Mouse (Mus musculus) MEL (cell line): ENCODE measurements around the gene Kcne4. TPM values are rescaled to one million over a fixed set of nuclear protein-coding genes. Genes with fewer than 3 reads are reported as not detected.

Source experiments
- DNase-seq: peaks from one replicate; pipeline ENCODE4 v3.0.0; 2011; ENCODE audit warnings: low read depth, low spot score
- H3K27ac ChIP-seq: 2 replicates; pipeline ENCODE4 v1.5.1; 2012; ENCODE audit warnings: low read depth, mild to moderate bottlenecking, control low read depth, low read length, moderate library complexity; ENCODE audit not compliant: control insufficient read depth
- H3K27me3 ChIP-seq, 2 experiments: fragments of 150-350 bp in 1 of 2; sonication (generic) in 1 of 2; 2 replicates each; pipeline ENCODE4 v1.6.1; 2012; ENCODE audit warnings: low read length in 2 of 2, mild to moderate bottlenecking in 2 of 2, improper control_type of control experiment in 1 of 2, moderate library complexity in 1 of 2; ENCODE audit not compliant: insufficient read depth in 2 of 2, control insufficient read depth in 1 of 2
- H3K36me3 ChIP-seq, 2 experiments: 2 replicates each; pipeline ENCODE4 v1.6.1; 2012 to 2014; ENCODE audit warnings: low read length in 2 of 2, improper control_type of control experiment in 1 of 2, inconsistent platforms in 1 of 2, mild to moderate bottlenecking in 1 of 2; ENCODE audit not compliant: insufficient read depth in 2 of 2, control insufficient read depth in 1 of 2
- H3K4me1 ChIP-seq, 2 experiments: fragments of 150-350 bp in 1 of 2; sonication (generic) in 1 of 2; 2 replicates each; pipeline ENCODE4 v1.6.1; 2012; ENCODE audit warnings: low read length in 2 of 2, improper control_type of control experiment in 1 of 2, mild to moderate bottlenecking in 1 of 2; ENCODE audit not compliant: insufficient read depth in 2 of 2, control insufficient read depth in 1 of 2
- H3K4me3 ChIP-seq, 2 experiments: fragments of 150-350 bp in 1 of 2; sonication (generic) in 1 of 2; 2 replicates each; pipeline ENCODE4 v1.5.1; 2012; ENCODE audit warnings: low read depth in 2 of 2, low read length in 2 of 2, mild to moderate bottlenecking in 2 of 2, moderate library complexity in 2 of 2, control low read depth in 1 of 2, improper control_type of control experiment in 1 of 2; ENCODE audit not compliant: control insufficient read depth in 1 of 2, insufficient read depth in 1 of 2
- H3K79me2 ChIP-seq: 2 replicates; pipeline ENCODE4 v1.6.1; 2012; ENCODE audit warnings: mild to moderate bottlenecking, low read length, moderate library complexity; ENCODE audit not compliant: control insufficient read depth, poor library complexity, insufficient read depth
- H3K9ac ChIP-seq: 2 replicates; pipeline ENCODE4 v1.6.1; 2012; ENCODE audit warnings: low read depth, mild to moderate bottlenecking, control low read depth, low read length, moderate library complexity; ENCODE audit not compliant: control insufficient read depth, poor library complexity, severe bottlenecking
- H3K9me3 ChIP-seq: fragments of 150-350 bp; sonication (generic); replicated peaks from 2 replicates; pipeline ENCODE4 v1.6.1; 2012; ENCODE audit warnings: mild to moderate bottlenecking, low read length, improper control_type of control experiment, moderate library complexity; ENCODE audit not compliant: insufficient read depth
- CHD1 ChIP-seq: IDR thresholded peaks from 2 replicates; pipeline ENCODE4 v1.6.1; 2012; ENCODE audit warnings: low read depth, mild to moderate bottlenecking, inconsistent platforms, low read length, improper control_type of control experiment
- CTCF ChIP-seq, 3 experiments: IDR thresholded peaks in 2 of 3; conservative IDR thresholded peaks in 1 of 3; 2 replicates each; pipeline ENCODE4 v1.5.1; 2011 to 2012; ENCODE audit warnings: low read length in 3 of 3, low read depth in 2 of 3, mild to moderate bottlenecking in 2 of 3, improper control_type of control experiment in 1 of 3, inconsistent platforms in 1 of 3, mixed read lengths in 1 of 3, moderate library complexity in 1 of 3; ENCODE audit not compliant: control insufficient read depth in 1 of 3, insufficient read depth in 1 of 3, poor library complexity in 1 of 3, severe bottlenecking in 1 of 3
- E2F4 ChIP-seq: IDR thresholded peaks from 2 replicates; pipeline ENCODE4 v1.6.1; 2011; ENCODE audit warnings: low read depth, low read length, improper control_type of control experiment, borderline replicate concordance
- ELF1 ChIP-seq: IDR thresholded peaks from 2 replicates; pipeline ENCODE4 v1.6.1; 2014; ENCODE audit warnings: low read depth, mild to moderate bottlenecking, inconsistent platforms, low read length, improper control_type of control experiment, moderate library complexity
- EP300 ChIP-seq, 2 experiments: IDR thresholded peaks; 2 replicates each; pipeline ENCODE4 v1.6.1; 2011; ENCODE audit warnings: improper control_type of control experiment in 2 of 2, low read length in 2 of 2, low read depth in 1 of 2, mild to moderate bottlenecking in 1 of 2
- ETS1 ChIP-seq: IDR thresholded peaks from 2 replicates; pipeline ENCODE4 v1.6.1; 2012; ENCODE audit warnings: low read depth, mild to moderate bottlenecking, inconsistent platforms, low read length, improper control_type of control experiment, moderate library complexity
- KAT2A ChIP-seq: conservative IDR thresholded peaks from 2 replicates; pipeline ENCODE4 v1.6.1; 2012; ENCODE audit warnings: low read depth, low read length, improper control_type of control experiment, inconsistent platforms
- MAX ChIP-seq: IDR thresholded peaks from 2 replicates; pipeline ENCODE4 v1.6.1; 2011; ENCODE audit warnings: low read length, improper control_type of control experiment
- MAZ ChIP-seq: IDR thresholded peaks from 2 replicates; pipeline ENCODE4 v1.6.1; 2012; ENCODE audit warnings: low read depth, mild to moderate bottlenecking, inconsistent platforms, low read length, improper control_type of control experiment
- MEF2A ChIP-seq: IDR thresholded peaks from 2 replicates; pipeline ENCODE4 v1.6.1; 2014; ENCODE audit warnings: low read depth, mild to moderate bottlenecking, inconsistent platforms, low read length, improper control_type of control experiment; ENCODE audit not compliant: poor library complexity, insufficient replicate concordance, severe bottlenecking; ENCODE audit errors: extremely low read depth
- MXI1 ChIP-seq: IDR thresholded peaks from 2 replicates; pipeline ENCODE4 v1.6.1; 2011; ENCODE audit warnings: mild to moderate bottlenecking, low read depth, low read length, improper control_type of control experiment
- MYB ChIP-seq: IDR thresholded peaks from 2 replicates; pipeline ENCODE4 v1.6.1; 2011; ENCODE audit warnings: mild to moderate bottlenecking, low read depth, low read length, improper control_type of control experiment
- MYC ChIP-seq: IDR thresholded peaks from 2 replicates; pipeline ENCODE4 v1.6.1; 2011; ENCODE audit warnings: low read depth, mild to moderate bottlenecking, low read length, improper control_type of control experiment, moderate library complexity
- NELFE ChIP-seq: IDR thresholded peaks from 2 replicates; pipeline ENCODE4 v1.6.1; 2011; ENCODE audit warnings: low read depth, low read length, improper control_type of control experiment
- NRF1 ChIP-seq: IDR thresholded peaks from 2 replicates; pipeline ENCODE4 v1.6.1; 2014; ENCODE audit warnings: low read depth, mild to moderate bottlenecking, inconsistent platforms, low read length, improper control_type of control experiment, moderate library complexity; ENCODE audit not compliant: poor library complexity, insufficient read depth, severe bottlenecking
- SIN3A ChIP-seq: IDR thresholded peaks from 2 replicates; pipeline ENCODE4 v1.6.1; 2012; ENCODE audit warnings: low read length, improper control_type of control experiment, inconsistent platforms
- TAL1 ChIP-seq: IDR thresholded peaks from 2 replicates; pipeline ENCODE4 v1.6.1; 2012; ENCODE audit warnings: mild to moderate bottlenecking, inconsistent platforms, low read length, moderate library complexity, mixed read lengths
- TBP ChIP-seq: IDR thresholded peaks from 2 replicates; pipeline ENCODE4 v1.8.0; 2011; ENCODE audit warnings: low read depth, low read length, improper control_type of control experiment
- UBTF ChIP-seq: IDR thresholded peaks from 2 replicates; pipeline ENCODE4 v1.6.1; 2012; ENCODE audit warnings: low read depth, mild to moderate bottlenecking, inconsistent platforms, low read length, improper control_type of control experiment, moderate library complexity, borderline replicate concordance; ENCODE audit not compliant: insufficient read depth
- USF1 ChIP-seq: IDR thresholded peaks from 2 replicates; pipeline ENCODE4 v1.6.1; 2014; ENCODE audit warnings: low read depth, mild to moderate bottlenecking, inconsistent platforms, low read length, improper control_type of control experiment, moderate library complexity
- USF2 ChIP-seq, 2 experiments: IDR thresholded peaks; 2 replicates each; pipeline ENCODE4 v1.6.1; 2011 to 2012; ENCODE audit warnings: improper control_type of control experiment in 2 of 2, low read length in 2 of 2, borderline replicate concordance in 1 of 2, inconsistent platforms in 1 of 2, low read depth in 1 of 2, mild to moderate bottlenecking in 1 of 2; ENCODE audit not compliant: insufficient read depth in 1 of 2
- ZMIZ1 ChIP-seq: IDR thresholded peaks from 2 replicates; pipeline ENCODE4 v1.6.1; 2012; ENCODE audit warnings: low read depth, mild to moderate bottlenecking, inconsistent platforms, low read length, improper control_type of control experiment, moderate library complexity
- ZNF384 ChIP-seq: IDR thresholded peaks from 2 replicates; pipeline ENCODE4 v1.6.1; 2012; ENCODE audit warnings: low read depth, mild to moderate bottlenecking, inconsistent platforms, low read length, improper control_type of control experiment
- polyA plus RNA-seq, 2 experiments: library from polyadenylated mRNA; stranded (reverse) in 1 of 2; unstranded in 1 of 2; fragments of >175 nt in 1 of 2; fragments of >200 nt in 1 of 2; gene quantifications; 2 replicates each; pipeline versions ENCODE4 v1.2.1 to v1.2.4; 2012; ENCODE audit warnings: low replicate concordance in 2 of 2, low read depth in 1 of 2; ENCODE audit not compliant: insufficient read length in 2 of 2, insufficient read depth in 1 of 2, missing spikeins in 1 of 2
- total RNA-seq: library from RNA; depleted of rRNA; stranded (reverse); fragments of 300-350 nt; gene quantifications from 2 replicates; pipeline ENCODE4 v1.2.3, GENCODE M21; 2012

Kcne4 gene
- total and polyA plus RNA-seq, 3 experiments: not detected

- no peak overlapping the region for H3K9ac ChIP-seq
- no peaks in the 10 kb centered on the region for H3K9me3 ChIP-seq
- no peak for TF ChIP-seq TAL1
- no peak for TF ChIP-seq NELFE
- TF ChIP-seq CTCF (IDR thresholded peaks at IDR 0.05 in 2 of 3, conservative IDR thresholded peaks at IDR 0.05 in 1 of 3; ENCODE audit: control insufficient read depth in 1 of 3, insufficient read depth in 1 of 3, low read depth in 2 of 3, low read length in 3 of 3, poor library complexity in 1 of 3, severe bottlenecking in 1 of 3): no peak
- TF ChIP-seq MYC: no peak
- no peak for TF ChIP-seq SIN3A
- no peak for TF ChIP-seq MAX
- H3K4me3 ChIP-seq: no peak overlapping the region
- H3K79me2 ChIP-seq: no peaks in the 10 kb centered on the region
- DNase-seq: no peak
- no peak overlapping the region for H3K27ac ChIP-seq
- H3K36me3 ChIP-seq: no peaks in the 10 kb centered on the region
- no peaks in the 10 kb centered on the region for H3K4me1 ChIP-seq
- H3K27me3 ChIP-seq: no peaks in the 10 kb centered on the region
Observed at GRCm38 (mm10) chr1:78852408-78853093, 36.0 kb downstream of the Kcne4 start.

DNA sequence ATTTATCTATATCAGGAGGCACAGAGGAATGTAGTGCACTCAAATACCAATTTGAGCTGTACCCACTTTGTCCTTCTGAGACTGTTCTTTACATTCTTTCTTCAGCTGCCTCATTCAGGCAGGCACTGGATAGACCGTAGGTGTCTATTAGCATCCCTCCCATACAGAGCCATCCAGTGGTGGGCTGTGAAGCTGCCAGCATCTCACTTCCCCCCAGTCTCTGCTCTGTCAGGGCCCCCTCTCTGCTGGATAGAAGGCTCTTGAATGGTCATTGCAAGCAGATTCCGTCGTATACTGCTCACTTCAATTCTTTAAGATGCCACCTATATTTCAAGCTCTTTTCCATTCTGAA, 36.5 kb downstream of the Kcne4 start:
- Histone ChIP-seq H3K4me1 (no peaks in the 10 kb centered on the region), H3K9ac (no peak overlapping the region), H3K4me3 (no peak overlapping the region), H3K9me3 (no peaks in the 10 kb centered on the region), H3K79me2 (no peaks in the 10 kb centered on the region), H3K27ac (no peak overlapping the region), H3K27me3 (no peaks in the 10 kb centered on the region), H3K36me3 (no peaks in the 10 kb centered on the region)
- no peak for DNase-seq
- no peak for TF ChIP-seq E2F4
- TF ChIP-seq ELF1: no peak
- TF ChIP-seq USF1: no peak
- TF ChIP-seq EP300 (IDR thresholded peaks at IDR 0.05; ENCODE audit: low read depth in 1 of 2, low read length in 2 of 2): no peak
- TF ChIP-seq ZNF384: no peak
- TF ChIP-seq MAZ: no peak
- no peak for TF ChIP-seq MYB

- Histone ChIP-seq H3K9me3 (no peaks in the 10 kb centered on the region), H3K79me2 (no peaks in the 10 kb centered on the region), H3K27ac (no peak overlapping the region), H3K4me3 (no peak overlapping the region), H3K36me3 (no peaks in the 10 kb centered on the region)
- no peak for DNase-seq
- TF ChIP-seq UBTF (no peak), ZMIZ1 (no peak), USF2 (IDR thresholded peaks at IDR 0.05; ENCODE audit: borderline replicate concordance in 1 of 2, insufficient read depth in 1 of 2, low read depth in 1 of 2, low read length in 2 of 2) (no peak), NRF1 (no peak), MXI1 (no peak), KAT2A (no peak), E2F4 (no peak), EP300 (IDR thresholded peaks at IDR 0.05; ENCODE audit: low read depth in 1 of 2, low read length in 2 of 2) (no peak), NELFE (no peak), TAL1 (no peak), CHD1 (no peak), SIN3A (no peak), TBP (no peak), ETS1 (no peak), CTCF (IDR thresholded peaks at IDR 0.05 in 2 of 3, conservative IDR thresholded peaks at IDR 0.05 in 1 of 3; ENCODE audit: control insufficient read depth in 1 of 3, insufficient read depth in 1 of 3, low read depth in 2 of 3, low read length in 3 of 3, poor library complexity in 1 of 3, severe bottlenecking in 1 of 3) (no peak), MEF2A (no peak)
- TF ChIP-seq, all 39 proteins: peak for 0
- Histone ChIP-seq H3K4me1 (no peaks in the 10 kb centered on the region), H3K9ac (no peak overlapping the region), H3K27me3 (no peaks in the 10 kb centered on the region)
Observed at GRCm38 (mm10) chr1:78854306-78854705, 37.7 kb downstream of the Kcne4 start.
